Mouse (Mus musculus) Patski (cell line): ENCODE measurements around the gene Olfr3. TPM values are rescaled to one million over a fixed set of nuclear protein-coding genes. Genes with fewer than 3 reads are reported as not detected.

Source experiments
- ATAC-seq: fragments of 100-300 bp; one replicate; pipeline ENCODE4 v1.8.0; 2021
- CTCF ChIA-PET: fragments of 350-600 bp; sonication (Branson Sonifier 250); formaldehyde crosslinking; loops from one replicate; lab custom pipeline; 2022; ENCODE audit warnings: inconsistent platforms; lab: Charles Lee
- POLR2A ChIA-PET: fragments of 350-600 bp; sonication (Branson Sonifier 250); formaldehyde crosslinking; loops from one replicate; lab custom pipeline; 2022; ENCODE audit warnings: antibody characterized with exemption, inconsistent platforms; lab: Charles Lee
- DNase-seq: peaks from one replicate; pipeline ENCODE4 v3.0.0-alpha.2; 2011; ENCODE audit warnings: low read depth, low spot score
- H3K27me3 ChIP-seq: fragments of 371-371 bp; one replicate; pipeline ENCODE4 v1.5.1; 2021
- CTCF ChIP-seq: fragments of 100-300 bp; IDR thresholded peaks from one replicate; pipeline ENCODE4 v1.5.1; 2021
- in situ Hi-C: fragments of 300-500 bp; cut with MboI; formaldehyde crosslinking; loops from 3 replicates; pipeline ENCODE4 v1.11.1; 2018; ENCODE audit warnings: low pct_unique_long_range_greater_than_20kb, mixed read lengths
- polyA plus RNA-seq: library from polyadenylated mRNA; unstranded; gene quantifications from one replicate; pipeline ENCODE4 v1.2.3, GENCODE M21; 2021

Olfr3 gene
- not detected for polyA plus RNA-seq

DNA sequence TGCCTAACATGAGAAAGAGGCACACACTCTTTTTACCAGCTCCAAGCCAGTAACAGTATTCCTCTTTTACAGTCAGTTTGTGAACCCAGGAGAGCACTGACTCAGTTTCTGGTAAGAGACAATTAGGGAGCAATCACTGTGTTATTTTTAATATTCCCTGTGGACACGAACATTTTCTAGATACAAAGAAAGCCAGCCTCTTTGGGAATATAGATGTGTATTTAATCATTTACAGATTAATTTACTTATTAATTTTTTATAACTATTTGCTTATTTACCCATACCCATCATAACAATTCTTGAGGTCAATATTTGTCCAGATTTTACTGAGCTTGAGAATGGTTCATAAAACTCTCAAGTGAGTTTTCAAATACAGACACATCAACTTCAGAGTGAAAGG is at the start of gene Olfr3:
Olfr3 (minus strand) TSS at position 101 of the 400 bp plus-strand sequence.
- no peak for DNase-seq
- POLR2A ChIA-PET, result no interaction called here
- in situ Hi-C loops, result no loop called here

DNA sequence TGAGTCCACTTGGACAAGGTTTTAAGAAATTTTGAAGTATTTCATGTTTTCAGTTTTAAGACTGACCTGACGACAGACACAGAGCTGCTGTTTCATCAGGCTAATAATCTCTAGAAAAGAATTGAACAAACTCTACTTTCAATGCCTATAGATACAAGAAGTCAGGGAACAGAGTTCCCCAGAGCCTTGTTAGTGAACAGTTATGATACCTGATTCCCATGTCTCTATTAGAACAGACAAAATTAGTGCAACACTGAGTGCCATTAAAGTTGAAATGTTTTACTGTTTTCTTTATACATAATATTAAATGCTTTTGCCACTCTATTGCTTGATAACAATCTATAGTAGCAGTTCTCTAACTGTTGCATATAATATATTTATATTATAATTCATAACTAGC is 45.7 kb upstream of the Olfr3 start, which contains the start of gene Olfr351:
Olfr351 (minus strand) TSS at position 101 of the 400 bp plus-strand sequence.
- CTCF ChIA-PET, result no interaction called here
- ATAC-seq, result no peak

More for the DNA sequence above, at the start of gene Olfr3:
- TF ChIP-seq CTCF, result no peak
- H3K27me3 ChIP-seq, result no peaks in the 10 kb centered on the region
- ATAC-seq, result no peak
- CTCF ChIA-PET, result no interaction called here

DNA sequence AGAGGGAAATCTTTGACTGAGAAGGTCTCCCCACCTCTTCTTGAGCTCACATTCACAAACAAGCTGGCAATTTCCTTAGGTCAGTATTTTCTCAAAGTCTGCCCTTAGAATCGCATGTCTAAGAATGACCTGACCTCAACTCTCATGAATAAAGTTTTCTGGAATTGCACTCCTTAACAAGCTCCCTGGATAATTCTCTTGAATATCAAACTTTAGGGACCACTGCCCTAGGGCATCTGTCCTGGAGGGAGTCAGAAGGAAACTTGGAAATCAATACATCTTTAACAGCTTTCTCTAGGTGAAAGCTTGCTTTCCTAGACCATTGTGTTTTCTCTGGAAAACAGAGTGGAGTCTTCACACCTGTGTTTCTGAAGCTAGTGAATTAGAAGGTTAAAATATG is 29.2 kb upstream of the Olfr3 start, which contains the start of gene Olfr350:
Olfr350 (plus strand) TSS at position 301 of the 400 bp plus-strand sequence.
- no peaks in the 10 kb centered on the region for H3K27me3 ChIP-seq
- in situ Hi-C loops, result no loop called here
- ChIA-PET POLR2A (no interaction called here), CTCF (no interaction called here)
- ATAC-seq (no peak), DNase-seq (no peak)
- TF ChIP-seq CTCF, result no peak

More for the DNA sequence above, 45.7 kb upstream of the Olfr3 start, which contains the start of gene Olfr351:
- POLR2A ChIA-PET, result no interaction called here
- no peak for DNase-seq
- no peak for TF ChIP-seq CTCF
- H3K27me3 ChIP-seq, result no peaks in the 10 kb centered on the region
- in situ Hi-C loops, result no loop called here

DNA sequence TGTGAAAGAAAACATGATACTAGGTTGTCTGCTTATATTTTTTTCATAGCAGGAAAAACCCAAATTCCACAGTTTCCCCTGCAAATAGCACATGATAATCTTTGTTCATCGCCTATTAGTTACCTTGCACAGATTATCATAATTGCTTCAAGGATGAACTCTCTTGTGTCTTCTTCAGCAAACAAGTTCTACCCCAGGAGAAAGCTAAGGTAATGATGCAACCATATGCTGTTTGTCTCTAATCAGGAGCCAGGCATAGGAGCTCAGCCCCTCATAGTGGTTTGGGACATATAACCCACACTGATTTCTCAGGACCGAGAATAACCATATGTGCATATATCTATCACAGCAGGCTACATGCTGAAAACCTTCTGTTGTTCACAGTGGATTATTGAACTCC is 26.6 kb downstream of the Olfr3 start, which contains the start of gene Olfr50:
Olfr50 (plus strand) TSS at position 301 of the 400 bp plus-strand sequence.
- in situ Hi-C loops, result no loop called here
- CTCF ChIA-PET, result no interaction called here
- POLR2A ChIA-PET, result no interaction called here
- ATAC-seq, result no peak
- no peaks in the 10 kb centered on the region for H3K27me3 ChIP-seq
- DNase-seq, result no peak
- TF ChIP-seq CTCF, result no peak

DNA sequence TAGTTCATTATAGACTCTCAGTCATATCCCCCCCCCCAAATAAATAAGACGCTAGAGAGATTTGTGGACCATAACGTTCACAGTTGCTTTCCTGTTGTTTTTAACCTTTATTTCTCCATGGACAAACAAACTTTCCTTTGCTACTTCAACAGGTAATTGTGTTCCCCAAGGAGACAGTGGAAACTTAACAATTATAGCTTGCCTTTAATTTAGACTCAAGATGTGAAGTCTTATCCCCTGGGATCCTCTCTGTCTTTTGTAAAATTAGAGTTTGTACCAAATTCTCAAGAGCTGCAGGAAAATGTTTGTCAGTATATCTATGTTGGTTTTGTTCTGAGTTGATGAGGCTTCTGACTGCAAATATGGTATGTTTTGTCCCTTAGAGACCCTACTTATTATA is 32.9 kb downstream of the Olfr3 start, which contains the start of gene Olfr348:
Olfr348 (plus strand) TSS at position 301 of the 400 bp plus-strand sequence.
- in situ Hi-C loops, result no loop called here
- no peaks in the 10 kb centered on the region for H3K27me3 ChIP-seq
- no peak for TF ChIP-seq CTCF
- DNase-seq (no peak), ATAC-seq (no peak)
- ChIA-PET POLR2A (no interaction called here), CTCF (no interaction called here)

Other genes with a start within 250 kb of the Olfr3 start
- not detected for gene Olfr345, start 177.0 kb downstream of the Olfr3 start, polyA plus RNA-seq
- not detected for gene Olfr346, start 131.2 kb downstream of the Olfr3 start, polyA plus RNA-seq
- gene Olfr347, start 85.1 kb downstream of the Olfr3 start, polyA plus RNA-seq, result not detected
- not detected for gene Olfr348, start 32.8 kb downstream of the Olfr3 start, polyA plus RNA-seq
- gene Olfr50, start 26.5 kb downstream of the Olfr3 start, polyA plus RNA-seq, result not detected
- not detected for gene Olfr350, start 29.3 kb upstream of the Olfr3 start, polyA plus RNA-seq
- gene Olfr351, start 45.6 kb upstream of the Olfr3 start, polyA plus RNA-seq, result 0.06 TPM
- not detected for gene Olfr352, start 51.4 kb upstream of the Olfr3 start, polyA plus RNA-seq
- gene Olfr353, start 75.9 kb upstream of the Olfr3 start, polyA plus RNA-seq, result not detected
- not detected for gene Olfr354, start 88.6 kb upstream of the Olfr3 start, polyA plus RNA-seq
- gene Olfr355, start 111.9 kb upstream of the Olfr3 start, polyA plus RNA-seq, result not detected
- not detected for gene Olfr356, start 120.1 kb upstream of the Olfr3 start, polyA plus RNA-seq
- not detected for gene Olfr357, start 176.8 kb upstream of the Olfr3 start, polyA plus RNA-seq
- not detected for gene Olfr358, start 192.3 kb upstream of the Olfr3 start, polyA plus RNA-seq
- not detected for gene Olfr360, start 248.7 kb upstream of the Olfr3 start, polyA plus RNA-seq